Mouse (Mus musculus): ENCODE measurements at regions not wholly inside any gene's neighbourhood (a gene's known extent, or its start where the extent isn't known, plus 50 kb on each side); places are given as distances from the start of the nearest gene placed in this dataset.
A peak's percentile ranks its signal among the peaks of the same experiment; 100 is the strongest.
"Not testable (repeated sequence)": the region's sequence is repeated elsewhere in the genome, so short reads cannot be mapped to it uniquely, and the experiment has no call there.

DNA sequence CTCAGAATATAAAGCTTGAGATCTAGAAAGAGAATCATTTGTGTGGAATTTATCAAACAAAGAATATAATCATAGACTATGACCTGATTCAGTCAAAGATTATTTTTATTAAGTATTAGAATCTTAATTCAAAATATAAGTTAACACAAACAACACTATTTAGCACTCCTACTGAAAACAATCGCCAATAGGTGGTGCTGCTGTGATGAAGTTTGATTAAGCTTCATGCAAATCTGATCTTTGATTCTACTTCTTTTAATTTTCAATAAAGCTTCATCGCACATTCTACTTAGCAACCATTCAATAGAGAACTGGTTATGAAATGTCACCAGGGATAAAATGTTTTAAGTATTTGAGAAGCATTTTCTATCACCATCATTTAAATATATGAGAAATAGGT is 1509.9 kb upstream of the Pcdh7 start:
- DNase-seq (ENCODE audit: low spot score in 2 of 2) = peak in 1 of 2 experiments; percentile 7

DNA sequence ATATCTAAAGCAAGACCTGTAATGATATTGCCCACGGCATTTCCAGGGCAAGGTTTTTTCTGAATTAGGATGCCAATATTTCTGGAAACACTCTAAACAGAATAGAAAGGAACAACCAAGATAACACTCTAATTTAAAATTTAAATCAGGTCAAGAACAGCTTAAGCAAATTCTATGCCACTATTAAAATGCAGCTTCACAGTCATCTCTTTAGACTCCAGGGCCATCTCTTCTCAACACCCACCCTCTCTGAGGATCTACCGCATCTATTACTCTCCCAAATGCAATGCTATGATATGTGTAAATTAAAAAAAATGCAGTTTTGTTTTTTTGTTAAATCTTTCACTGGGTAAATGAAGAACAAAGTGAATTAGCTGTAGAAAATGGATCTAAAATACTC is 1501.9 kb upstream of the Pcdh7 start:
- no peak for DNase-seq (ENCODE audit: low spot score in 2 of 2)

DNA sequence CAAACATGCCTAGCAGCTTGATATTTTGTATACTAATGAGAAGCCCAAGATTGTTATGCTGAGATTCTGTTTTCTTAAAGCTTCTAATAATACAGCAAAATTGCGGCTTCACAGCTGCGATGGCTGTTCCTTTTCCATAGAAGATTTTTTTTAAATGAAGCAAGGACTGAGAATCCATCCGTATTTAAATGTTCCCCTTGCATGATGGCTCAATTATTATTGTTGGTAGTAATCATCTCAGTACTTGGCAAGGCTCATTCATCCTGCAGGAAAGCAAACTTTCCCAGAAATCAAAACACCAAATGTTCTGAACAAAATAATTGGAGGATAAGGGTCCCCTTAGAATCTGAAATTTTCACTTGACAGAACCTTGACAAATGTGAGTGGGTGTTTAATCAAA is 1451.6 kb upstream of the Pcdh7 start:
- no peak for DNase-seq (ENCODE audit: low spot score in 2 of 2)

DNA sequence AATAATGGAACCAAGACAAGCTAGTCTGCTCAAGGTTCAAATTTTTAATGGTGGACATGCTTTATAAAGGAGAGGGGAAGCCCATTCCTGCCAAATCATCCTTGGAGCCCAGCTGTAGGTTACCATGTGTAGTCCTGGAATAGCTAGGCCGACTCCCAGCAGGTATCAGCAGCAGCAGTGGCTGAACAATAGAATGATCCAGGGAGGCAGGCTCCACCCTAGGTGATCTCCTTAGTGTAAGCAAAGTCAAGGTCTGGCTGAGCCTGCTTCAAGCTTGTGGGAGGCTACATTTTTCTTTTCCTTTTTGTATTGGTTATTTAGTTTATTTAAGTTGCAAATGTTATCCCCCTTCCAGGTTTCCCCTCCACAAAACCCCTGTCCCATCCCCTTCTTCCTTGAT is 1426.1 kb upstream of the Pcdh7 start:
- DNase-seq (ENCODE audit: low spot score in 2 of 2) = not testable (repeated sequence)

Data from frontal cortex, postnatal 10 days (tissue).